Mouse (Mus musculus) ES-Bruce4 (cell line): ENCODE data around the gene Enkur. TPM values are rescaled to one million over a fixed set of nuclear protein-coding genes. Genes with fewer than 3 reads are reported as not detected.

Experiments used
- H3K27ac ChIP-seq: 2 replicates; pipeline ENCODE4 v1.5.1; 2012; ENCODE audit warnings: low read length, inconsistent platforms; ENCODE audit not compliant: insufficient read depth
- H3K27me3 ChIP-seq: 2 replicates; pipeline ENCODE4 v1.6.1; 2012; ENCODE audit warnings: mild to moderate bottlenecking, low read length, inconsistent platforms; ENCODE audit not compliant: control insufficient read depth, poor library complexity, insufficient read depth, severe bottlenecking
- H3K36me3 ChIP-seq: 2 replicates; pipeline ENCODE4 v1.6.1; 2012; ENCODE audit warnings: inconsistent platforms, mild to moderate bottlenecking, low read length, moderate library complexity; ENCODE audit not compliant: control insufficient read depth, poor library complexity, insufficient read depth, severe bottlenecking
- H3K4me1 ChIP-seq: one replicate; pipeline ENCODE4 v1.8.1; 2011; ENCODE audit warnings: low read length; ENCODE audit not compliant: control insufficient read depth, insufficient read depth
- H3K4me3 ChIP-seq: 2 replicates; pipeline ENCODE4 v1.5.1; 2011; ENCODE audit warnings: low read depth, mild to moderate bottlenecking, low read length
- H3K9ac ChIP-seq: 2 replicates; pipeline ENCODE4 v1.6.1; 2012; ENCODE audit warnings: low read depth, mild to moderate bottlenecking, inconsistent platforms; ENCODE audit not compliant: poor library complexity, severe bottlenecking
- H3K9me3 ChIP-seq: replicated peaks from 2 replicates; pipeline ENCODE4 v1.6.1; 2012; ENCODE audit warnings: mild to moderate bottlenecking, low read length, inconsistent platforms; ENCODE audit not compliant: control insufficient read depth, poor library complexity, insufficient read depth, severe bottlenecking
- CTCF ChIP-seq: IDR thresholded peaks from one replicate; pipeline ENCODE4 v1.8.1; 2011; ENCODE audit warnings: low read depth, low read length
- EP300 ChIP-seq: IDR thresholded peaks from 2 replicates; pipeline ENCODE4 v1.6.1; 2011; ENCODE audit warnings: low read depth, low read length; ENCODE audit not compliant: insufficient read depth
- POLR2A ChIP-seq: IDR thresholded peaks from one replicate; pipeline ENCODE4 v1.8.1; 2011; ENCODE audit warnings: low read length; ENCODE audit not compliant: insufficient read depth
- polyA plus RNA-seq: library from polyadenylated mRNA; stranded (reverse); fragments of >200 nt; gene quantifications from 2 replicates; pipeline ENCODE4 v1.2.4, GENCODE M21; 2011; ENCODE audit warnings: low read depth; ENCODE audit not compliant: missing spikeins, insufficient read depth, insufficient read length

Gene Enkur
- polyA plus RNA-seq, 1 experiment = 3.2 TPM

GRCm38 (mm10) chr2:21182811-21183210 is 22.4 kb downstream of the Enkur start:
- Histone ChIP-seq H3K4me3 (no peak overlapping the region), H3K4me1 (no peaks in the 10 kb centered on the region), H3K9me3 (no peaks in the 10 kb centered on the region), H3K27me3 (no peaks in the 10 kb centered on the region), H3K27ac (no peak overlapping the region), H3K9ac (no peak overlapping the region), H3K36me3 (no peaks in the 10 kb centered on the region)
- TF ChIP-seq CTCF = no peak
- no peak for TF ChIP-seq EP300
- TF ChIP-seq POLR2A = no peak

DNA sequence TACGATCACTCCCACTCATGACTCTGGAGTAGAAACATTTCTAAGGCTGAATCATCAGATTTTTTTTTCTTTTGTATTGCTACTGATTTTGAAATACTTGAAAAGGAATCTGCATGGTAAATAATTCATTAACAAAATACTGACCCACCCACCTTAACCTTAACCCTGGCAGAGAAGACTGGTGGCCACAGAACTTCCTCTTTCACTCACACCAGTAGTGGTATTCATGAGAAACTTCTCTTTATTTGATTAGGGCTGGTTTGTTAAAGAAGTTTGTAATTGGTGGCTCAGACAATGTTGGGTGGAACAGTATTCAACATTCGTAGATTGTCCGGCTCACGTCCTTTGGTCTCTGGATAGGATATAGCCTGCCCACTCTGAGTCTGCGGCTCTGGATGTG is 26.0 kb downstream of the Enkur start:
- H3K4me3 ChIP-seq = no peak overlapping the region
- no peaks in the 10 kb centered on the region for H3K4me1 ChIP-seq
- no peaks in the 10 kb centered on the region for H3K27me3 ChIP-seq
- H3K9ac ChIP-seq = no peak overlapping the region
- TF ChIP-seq POLR2A (no peak), EP300 (no peak), CTCF (no peak)
- no peaks in the 10 kb centered on the region for H3K9me3 ChIP-seq
- no peak overlapping the region for H3K27ac ChIP-seq
- H3K36me3 ChIP-seq = no peaks in the 10 kb centered on the region

DNA sequence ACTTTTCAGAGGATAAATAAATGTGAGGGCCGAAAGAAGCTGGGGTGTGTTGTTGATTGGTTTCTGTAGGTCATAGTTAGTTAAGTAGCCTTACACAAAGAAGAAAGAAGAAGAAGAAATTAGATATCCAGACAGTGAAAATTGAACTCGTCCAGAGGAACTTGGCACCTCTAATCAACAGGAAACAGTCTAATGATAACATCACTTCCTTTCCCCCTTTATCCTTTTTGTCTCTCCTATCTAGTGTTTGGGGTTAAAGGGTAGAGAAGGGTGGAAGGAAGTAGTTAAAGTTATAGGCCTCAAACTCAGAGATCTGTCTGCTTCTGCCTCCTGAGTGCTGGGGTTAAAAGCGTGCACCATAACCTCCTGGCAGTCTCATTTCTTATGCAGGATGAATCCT is 32.4 kb downstream of the Enkur start:
- H3K4me1 ChIP-seq = no peaks in the 10 kb centered on the region
- TF ChIP-seq POLR2A = no peak
- no peak for TF ChIP-seq CTCF
- TF ChIP-seq EP300 = no peak
- H3K36me3 ChIP-seq = no peaks in the 10 kb centered on the region
- H3K9ac ChIP-seq = no peak overlapping the region
- no peak overlapping the region for H3K4me3 ChIP-seq
- H3K9me3 ChIP-seq = no peaks in the 10 kb centered on the region
- no peak overlapping the region for H3K27ac ChIP-seq
- H3K27me3 ChIP-seq = no peaks in the 10 kb centered on the region

DNA sequence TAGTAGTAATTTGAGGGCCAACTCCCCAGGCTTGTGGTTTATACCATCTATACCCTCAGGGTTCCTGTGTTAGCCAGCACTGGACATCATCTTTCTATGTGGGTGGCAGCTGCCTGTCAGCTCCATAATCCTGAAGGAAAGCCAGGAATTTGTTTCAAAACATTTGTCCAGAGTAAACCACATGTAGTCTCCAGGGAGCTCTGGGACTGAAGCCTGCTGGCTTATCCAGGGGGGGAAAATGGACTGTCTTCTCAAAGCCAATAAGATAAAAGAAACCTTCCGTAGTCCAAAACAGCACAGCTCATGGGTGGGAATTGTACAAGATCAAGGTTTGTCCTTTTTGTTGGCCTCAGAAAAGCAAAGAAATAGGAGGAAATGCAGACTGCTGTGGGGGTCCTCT is 37.2 kb downstream of the Enkur start:
- TF ChIP-seq CTCF (no peak), POLR2A (no peak), EP300 (no peak)
- H3K9me3 ChIP-seq = no peaks in the 10 kb centered on the region
- no peak overlapping the region for H3K9ac ChIP-seq
- H3K4me1 ChIP-seq = no peaks in the 10 kb centered on the region
- H3K27ac ChIP-seq = no peak overlapping the region
- no peaks in the 10 kb centered on the region for H3K36me3 ChIP-seq
- H3K27me3 ChIP-seq = no peaks in the 10 kb centered on the region
- H3K4me3 ChIP-seq = no peak overlapping the region

GRCm38 (mm10) chr2:21164296-21164695 is 40.9 kb downstream of the Enkur start:
- no peak for TF ChIP-seq POLR2A
- no peak for TF ChIP-seq CTCF
- no peak for TF ChIP-seq EP300
- no peak overlapping the region for H3K9ac ChIP-seq
- no peak overlapping the region for H3K4me3 ChIP-seq
- H3K27ac ChIP-seq = no peak overlapping the region
- H3K27me3 ChIP-seq = no peaks in the 10 kb centered on the region
- H3K4me1 ChIP-seq = no peaks in the 10 kb centered on the region
- H3K36me3 ChIP-seq = no peaks in the 10 kb centered on the region
- H3K9me3 ChIP-seq = no peaks in the 10 kb centered on the region

- Histone ChIP-seq H3K9ac (no peak overlapping the region), H3K4me1 (no peaks in the 10 kb centered on the region), H3K4me3 (no peak overlapping the region), H3K27me3 (no peaks in the 10 kb centered on the region), H3K36me3 (no peaks in the 10 kb centered on the region), H3K27ac (no peak overlapping the region), H3K9me3 (no peaks in the 10 kb centered on the region)
- TF ChIP-seq EP300 (no peak), POLR2A (no peak), CTCF (no peak)
These were observed 51.7 kb downstream of the Enkur start for GRCm38 (mm10) chr2:21153469-21153868.

GRCm38 (mm10) chr2:21147169-21147568 is 58.0 kb downstream of the Enkur start:
- no peaks in the 10 kb centered on the region for H3K9me3 ChIP-seq
- no peak for TF ChIP-seq CTCF
- TF ChIP-seq POLR2A = no peak
- TF ChIP-seq EP300 = no peak
- no peaks in the 10 kb centered on the region for H3K4me1 ChIP-seq
- peaks cover 2% of the 10 kb centered on the region; the same call in 1 of the 2 replicates for H3K27me3 ChIP-seq
- no peak overlapping the region for H3K4me3 ChIP-seq
- no peak overlapping the region for H3K27ac ChIP-seq
- no peak overlapping the region for H3K9ac ChIP-seq
- no peaks in the 10 kb centered on the region for H3K36me3 ChIP-seq
